Mouse (Mus musculus) lung, adult 2 months (tissue): Measurements from ENCODE around the gene Rabep1.

ENCODE experiments used
- CTCF ChIP-seq: fragments of 200-500 bp; IDR thresholded peaks from 2 replicates; pipeline ENCODE4 v1.5.1; 2011; ENCODE audit warnings: mild to moderate bottlenecking, low read length, control low read depth; ENCODE audit not compliant: insufficient read depth
- POLR2A ChIP-seq: fragments of 200-500 bp; IDR thresholded peaks from 2 replicates; pipeline ENCODE4 v1.6.1; 2011; ENCODE audit warnings: low read depth, mild to moderate bottlenecking, control low read depth, low read length, borderline replicate concordance; ENCODE audit errors: extremely low read depth

- TF ChIP-seq CTCF (no peak), POLR2A (no peak)
Measured at GRCm38 (mm10) chr11:70802208-70802864, 42.2 kb upstream of the Rabep1 start.
